Mouse (Mus musculus) brain, embryonic 14.5 days (tissue): ENCODE results near the gene Prkra.

Experiments
- CTCF ChIP-seq: fragments of 200-500 bp; IDR thresholded peaks from 2 replicates; pipeline ENCODE4 v1.5.1; 2012; ENCODE audit warnings: inconsistent platforms, mild to moderate bottlenecking, moderate library complexity, borderline replicate concordance; ENCODE audit not compliant: insufficient read depth, insufficient read length; ENCODE audit errors: extremely low read depth
- POLR2A ChIP-seq: fragments of 200-500 bp; IDR thresholded peaks from 2 replicates; pipeline ENCODE4 v1.6.1; 2012; ENCODE audit warnings: mild to moderate bottlenecking, inconsistent platforms, borderline replicate concordance; ENCODE audit not compliant: poor library complexity, insufficient read depth, insufficient read length, severe bottlenecking; ENCODE audit errors: extremely low read depth

GRCm38 (mm10) chr2:76695290-76695689, 47.5 kb upstream of the Prkra start:
- TF ChIP-seq CTCF (no peak), POLR2A (no peak)
